Mouse (Mus musculus): ENCODE data around the gene Qrfp.

Qrfp gene

DNA sequence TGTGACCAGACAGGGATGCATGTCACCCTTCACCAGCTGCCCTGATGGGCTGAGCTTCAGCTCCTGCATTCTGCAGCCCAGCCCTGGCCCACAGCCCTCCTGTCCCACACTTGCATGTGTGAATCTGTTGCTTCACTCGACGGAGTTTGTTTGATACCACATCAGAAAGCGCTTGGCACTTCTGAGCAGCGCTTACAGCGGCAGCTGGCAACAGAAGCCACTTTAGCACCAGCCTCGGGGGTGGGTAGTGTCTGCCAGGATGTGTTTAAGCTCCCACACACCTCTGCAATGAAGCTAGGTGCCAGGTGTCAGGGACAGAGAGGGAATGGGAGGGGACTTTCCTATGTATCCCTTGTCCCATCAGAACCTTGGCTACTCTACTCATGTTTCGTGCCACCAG is 4.3 kb upstream of the Qrfp start:
- DNase-seq (ENCODE audit: low spot score): no peak

DNA sequence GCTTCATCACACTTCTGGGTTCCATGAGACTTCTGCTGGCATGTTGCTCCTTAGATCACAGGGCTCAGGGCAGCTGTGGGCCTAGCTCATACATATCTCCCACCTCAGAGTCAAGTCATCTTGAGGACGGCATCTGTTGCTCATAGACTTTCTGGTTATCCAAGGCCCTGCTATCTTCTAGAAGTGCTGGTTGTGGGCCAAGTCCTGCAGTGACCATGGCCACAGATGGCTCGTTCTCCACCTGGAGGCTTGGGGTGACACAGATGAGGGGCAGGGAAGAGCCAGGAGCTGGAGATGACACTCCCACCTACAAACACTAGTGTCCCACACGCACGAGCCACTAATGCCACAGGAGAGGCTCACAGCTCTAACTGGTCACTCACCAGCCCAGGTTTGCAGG is 3.3 kb upstream of the Qrfp start:
- DNase-seq (ENCODE audit: low spot score): no peak

DNA sequence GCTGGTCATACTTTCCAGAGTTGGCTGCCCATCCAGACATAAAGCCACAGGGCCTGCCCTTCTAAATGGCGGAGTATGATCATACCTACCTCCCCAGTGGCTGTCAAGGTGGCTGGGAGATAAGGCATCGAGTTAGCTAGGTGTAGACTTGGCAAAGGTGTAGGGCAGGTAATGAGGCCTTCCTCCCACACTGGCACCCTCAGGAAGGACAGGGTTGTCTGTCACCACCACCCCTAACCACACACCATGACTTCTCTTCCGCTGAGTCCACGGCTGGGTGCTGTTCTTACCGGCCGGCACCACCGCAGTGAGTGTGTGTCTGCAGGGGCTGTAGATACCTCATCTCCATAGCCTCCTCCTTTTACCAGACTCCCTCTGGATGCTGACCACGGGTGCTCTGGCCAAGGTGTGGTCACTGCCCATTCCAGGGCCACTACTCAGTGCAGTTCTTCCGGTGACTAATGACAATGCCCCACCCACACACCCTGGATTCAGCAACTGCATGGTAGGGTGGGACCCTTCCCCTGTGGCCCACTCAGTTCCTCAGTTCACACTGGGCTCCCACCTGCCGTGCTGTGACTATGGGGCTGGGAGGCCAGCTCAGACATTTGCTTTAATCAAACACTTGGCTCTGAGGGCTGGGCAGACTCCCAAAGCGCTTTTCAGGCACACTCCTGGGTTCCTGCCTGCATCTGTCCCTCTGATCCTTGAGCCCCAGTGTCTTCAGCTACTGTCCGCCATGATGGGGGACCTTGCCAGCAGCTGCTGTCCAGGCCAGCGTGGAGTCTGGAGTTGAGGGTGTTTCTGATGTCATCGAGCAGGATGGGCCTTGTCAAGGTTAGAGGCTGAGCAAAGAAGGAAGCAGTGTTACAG is 942 bp upstream of the Qrfp start:
- DNase-seq (ENCODE audit: low spot score): no peak

DNA sequence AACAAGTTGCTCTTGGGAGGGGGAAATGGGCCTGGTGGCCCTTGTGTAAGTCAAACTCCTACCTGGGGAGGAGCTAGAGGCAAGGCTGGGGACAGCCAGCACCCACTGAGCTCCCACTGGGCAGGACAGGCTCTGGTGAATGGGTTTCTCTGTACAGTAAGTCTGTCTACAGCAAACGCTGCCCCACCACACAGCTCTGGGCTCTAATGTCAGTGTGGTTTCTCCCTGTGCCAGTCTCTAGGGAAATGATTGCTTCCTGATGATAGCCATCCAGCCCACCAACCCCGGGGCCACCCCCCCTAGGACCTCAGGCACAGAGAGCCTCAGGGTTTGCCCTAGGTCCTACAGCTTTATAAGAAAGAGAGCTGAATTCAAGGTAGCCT is 1.0 kb downstream of the Qrfp start:
- DNase-seq (ENCODE audit: low spot score): no peak

DNA sequence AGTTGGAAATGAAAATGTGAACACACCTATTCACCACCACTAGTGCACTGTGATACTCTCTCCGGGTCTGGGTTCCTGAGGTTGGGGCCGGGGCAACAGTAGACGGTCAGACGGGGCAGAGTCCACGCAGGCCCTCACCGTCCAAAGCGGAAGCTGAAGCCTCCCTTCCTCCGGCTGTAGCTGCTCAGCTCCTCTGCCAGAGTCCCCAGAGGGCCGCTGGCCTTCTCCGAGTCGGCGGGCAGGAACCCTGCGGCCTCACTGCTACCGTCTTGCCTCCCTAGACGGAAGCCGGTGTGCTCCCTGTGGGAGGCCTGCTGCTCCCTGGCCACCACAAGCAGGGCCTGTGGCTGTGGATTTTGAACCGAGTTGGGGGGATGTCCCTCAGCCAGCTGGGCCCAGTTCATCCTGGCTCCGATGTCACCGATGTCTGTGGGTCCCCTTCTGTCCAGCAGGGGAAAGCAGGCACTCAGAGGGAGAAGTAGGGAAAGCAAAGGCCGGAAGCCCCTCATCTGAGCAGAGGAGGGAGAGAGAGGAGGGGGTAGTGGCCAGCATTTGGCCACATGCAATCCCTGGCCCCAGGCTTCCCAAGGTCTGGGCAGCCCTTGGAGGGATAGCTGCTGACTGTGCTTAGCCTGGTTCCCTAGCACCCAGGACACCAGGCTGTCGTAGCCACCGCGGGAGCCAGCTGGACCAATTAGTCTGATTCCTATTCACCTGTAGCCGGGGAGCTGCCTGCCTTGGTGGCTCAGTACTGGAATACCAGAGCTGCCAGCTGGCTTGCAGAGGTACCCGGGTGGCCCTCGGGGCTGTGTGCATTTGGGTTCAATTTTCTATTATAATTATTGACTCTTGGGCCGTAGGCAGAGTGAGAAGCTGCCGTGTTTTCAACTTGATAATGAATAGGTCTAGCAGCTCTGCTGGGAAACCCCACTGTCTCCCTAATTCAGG is 1.7 kb downstream of the Qrfp start:
- no peak for DNase-seq (ENCODE audit: low spot score)

DNA sequence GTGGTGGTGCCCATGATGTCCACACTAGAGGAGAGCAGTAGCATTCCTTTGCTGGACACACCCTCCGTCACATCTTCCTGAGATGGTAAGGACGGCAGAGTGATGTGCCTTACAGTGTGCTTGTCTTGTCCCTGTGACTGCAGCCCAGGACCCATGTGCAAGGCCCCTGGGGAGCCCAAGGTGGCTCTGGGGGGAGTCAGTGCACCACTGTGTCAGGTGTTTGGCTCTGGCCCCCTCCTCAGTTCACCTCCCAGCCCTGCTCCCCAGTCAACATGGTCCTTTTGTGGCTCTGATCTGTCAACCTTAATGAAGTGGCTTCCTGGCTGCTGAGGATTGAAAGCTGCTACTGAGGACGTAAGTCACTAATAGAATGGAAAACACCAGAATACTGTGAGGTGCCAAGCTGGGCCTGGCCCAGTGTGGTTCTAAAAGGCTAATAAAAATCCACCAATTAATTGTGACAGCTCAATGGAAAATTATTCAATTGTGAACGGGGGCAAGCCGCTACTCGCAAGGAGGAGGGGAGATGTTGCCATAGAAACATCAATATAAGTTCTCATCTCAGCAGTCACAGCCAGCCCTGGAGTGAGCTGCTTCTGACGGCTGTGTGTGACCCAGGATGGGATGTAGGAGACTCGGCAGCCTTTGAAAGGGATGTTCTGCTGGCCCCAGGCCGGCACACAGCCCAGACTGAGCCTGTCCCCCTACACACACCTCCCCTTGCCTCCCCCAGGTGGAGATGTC is 3.6 kb downstream of the Qrfp start:
- no peak for DNase-seq (ENCODE audit: low spot score)

DNA sequence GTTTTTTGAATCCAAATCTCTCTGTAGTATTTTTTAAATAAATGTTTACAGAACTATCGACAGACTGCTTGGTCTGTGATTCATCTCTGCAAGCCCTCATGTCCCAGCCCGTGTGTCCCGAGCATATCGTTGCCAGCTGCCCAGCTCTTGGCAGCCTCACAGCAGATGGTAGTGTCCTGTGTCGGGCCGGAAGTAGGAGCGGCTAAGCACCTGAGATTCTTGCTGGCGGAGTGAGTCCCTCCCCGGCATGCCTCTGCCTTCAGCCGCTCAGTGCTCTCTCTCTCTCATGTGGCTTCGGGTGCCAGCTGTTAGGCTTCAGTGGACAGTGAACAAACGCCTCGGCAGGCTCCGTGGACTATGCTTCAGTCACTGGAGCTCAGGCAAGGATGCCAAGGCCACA is 6.9 kb downstream of the Qrfp start:
- no peak for DNase-seq (ENCODE audit: low spot score)

DNA sequence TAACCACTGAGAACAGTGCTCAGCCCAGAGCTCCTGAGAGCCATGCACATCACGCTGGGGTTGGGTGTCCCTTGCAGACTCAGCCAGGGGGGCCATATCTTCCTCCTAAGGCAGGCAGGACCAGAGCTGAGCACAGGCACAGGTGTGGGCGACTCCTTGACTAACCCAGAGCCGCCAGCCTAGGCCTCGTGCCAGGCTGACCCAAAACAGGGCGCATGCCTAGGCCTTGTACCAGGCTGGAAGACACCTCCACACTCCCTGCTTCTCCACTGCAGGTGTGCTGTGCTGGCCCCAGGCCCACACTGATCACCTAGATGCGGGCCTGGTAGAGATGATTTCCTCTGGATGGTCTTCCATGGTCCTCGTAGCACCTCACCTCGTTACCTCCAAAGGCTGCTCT is 7.6 kb downstream of the Qrfp start:
- DNase-seq (ENCODE audit: low spot score): no peak

DNA sequence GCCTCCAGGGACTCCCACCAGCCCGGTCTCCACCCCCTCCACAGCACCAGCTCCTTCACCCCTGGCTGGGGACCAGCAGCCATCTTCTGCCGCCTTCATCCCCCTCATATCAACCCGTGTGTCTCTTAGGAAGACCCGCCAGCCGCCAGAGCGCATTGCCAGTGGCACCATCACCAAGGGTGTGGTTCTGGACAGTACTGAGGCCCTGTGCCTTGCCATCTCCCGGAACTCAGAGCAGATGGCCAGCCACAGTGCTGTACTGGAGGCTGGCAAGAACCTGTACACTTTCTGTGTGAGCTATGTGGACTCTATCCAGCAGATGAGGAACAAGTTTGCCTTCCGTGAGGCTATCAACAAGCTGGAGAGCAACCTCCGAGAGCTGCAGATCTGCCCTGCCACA is 9.0 kb downstream of the Qrfp start:
- no peak for DNase-seq (ENCODE audit: low spot score)

DNA sequence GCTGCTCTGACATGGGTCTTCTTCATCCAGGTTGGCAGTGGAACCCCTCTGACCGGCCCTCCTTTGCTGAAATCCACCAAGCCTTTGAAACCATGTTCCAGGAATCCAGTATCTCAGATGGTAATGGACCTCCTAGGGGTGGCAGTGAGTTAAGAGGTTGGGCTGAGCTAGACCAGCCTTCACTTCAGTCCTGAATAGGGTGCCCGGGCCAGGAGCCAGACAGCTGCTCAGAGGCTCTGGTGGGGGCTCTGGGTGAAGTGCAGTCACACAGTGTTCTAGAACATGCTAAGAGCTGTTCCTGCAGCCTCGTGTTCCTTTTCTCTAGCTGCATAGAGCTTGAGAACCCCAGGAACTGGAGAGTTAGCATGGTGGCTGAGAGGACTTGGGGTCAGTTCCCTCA is 13.4 kb downstream of the Qrfp start:
- DNase-seq (ENCODE audit: low spot score): no peak

DNA sequence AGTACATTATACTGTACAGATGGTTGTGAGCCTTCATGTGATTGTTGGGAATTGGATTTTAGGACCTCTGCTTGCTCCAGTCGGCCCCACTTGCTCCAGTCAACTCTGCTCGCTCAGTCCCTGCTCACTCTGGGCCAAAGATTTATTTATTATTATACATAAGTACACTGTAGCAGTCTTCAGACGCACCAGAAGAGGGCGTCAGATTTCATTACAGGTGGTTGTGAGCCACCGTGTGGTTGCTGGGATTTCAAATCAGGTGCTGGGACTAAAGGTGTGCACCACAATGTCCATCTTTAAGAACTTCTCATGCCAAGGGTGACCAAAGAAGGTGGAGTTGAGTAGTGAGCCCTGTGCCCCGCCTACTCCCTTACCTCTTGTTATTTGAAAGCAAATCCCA is 17.8 kb downstream of the Qrfp start:
- no peak for DNase-seq (ENCODE audit: low spot score)

DNA sequence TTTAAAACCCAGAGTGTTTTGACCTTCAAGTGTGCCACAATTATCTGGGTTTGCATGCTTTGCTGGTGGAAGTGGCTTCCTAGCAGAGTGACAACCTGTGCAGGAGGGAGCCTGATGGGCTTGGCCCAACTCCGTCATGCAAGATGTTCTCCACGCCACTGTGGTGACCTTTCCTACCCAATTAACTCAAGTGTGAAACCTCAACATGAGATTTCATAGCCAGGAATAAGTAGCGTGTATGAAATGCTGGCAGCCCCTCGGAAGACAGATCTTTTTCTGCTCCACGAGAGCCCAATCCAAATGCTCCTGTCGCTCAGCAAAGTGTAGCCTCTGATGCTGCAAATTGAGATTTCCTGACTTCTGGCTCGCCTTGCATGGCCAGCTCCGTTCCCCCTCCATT is 19.1 kb downstream of the Qrfp start:
- DNase-seq (ENCODE audit: low spot score): no peak

DNA sequence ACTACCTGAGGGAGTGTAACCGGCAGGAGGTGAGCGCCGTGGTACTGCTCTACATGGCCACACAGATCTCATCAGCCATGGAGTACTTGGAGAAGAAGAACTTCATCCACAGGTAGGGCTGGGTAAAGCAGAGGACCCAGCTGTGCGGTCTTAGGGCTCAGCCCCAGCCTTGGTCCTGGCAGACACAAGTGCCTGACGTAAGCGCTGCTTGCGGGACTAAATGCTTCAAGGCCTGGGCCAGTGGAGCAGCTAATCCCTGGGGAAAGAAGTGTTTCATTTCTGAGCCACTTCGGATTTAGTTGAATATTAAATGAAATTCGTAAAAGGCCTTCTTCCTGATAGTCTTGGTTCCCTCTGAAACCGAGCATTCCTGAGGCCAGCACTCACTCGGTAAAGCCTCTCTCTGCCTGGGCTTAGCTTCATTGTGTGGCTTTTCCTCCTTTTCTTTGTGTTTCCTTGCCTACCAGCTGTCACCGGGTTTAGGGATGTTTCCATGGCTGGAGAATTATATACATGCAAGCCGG is 19.6 kb downstream of the Qrfp start:
- no peak for DNase-seq (ENCODE audit: low spot score)

DNA sequence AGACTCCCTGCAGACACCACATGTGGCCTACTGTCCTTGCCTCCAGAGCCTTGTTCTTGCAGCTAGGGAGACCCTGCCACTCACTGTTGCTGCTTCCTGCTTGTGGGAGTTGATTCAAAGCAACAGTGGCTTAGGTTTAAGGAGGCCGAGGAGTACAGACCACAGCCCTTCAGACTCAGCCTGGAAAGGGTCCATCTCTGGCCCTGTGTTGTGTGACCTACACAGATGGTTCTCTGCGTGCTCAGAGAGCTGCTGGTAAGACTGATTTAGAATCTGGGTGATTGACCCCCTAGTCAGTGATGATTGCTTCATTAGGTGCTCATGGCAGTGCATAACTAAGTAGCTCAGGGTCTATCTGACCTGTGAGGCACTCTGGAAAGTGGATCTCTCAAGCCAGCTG is 21.2 kb downstream of the Qrfp start:
- DNase-seq (ENCODE audit: low spot score): no peak

DNA sequence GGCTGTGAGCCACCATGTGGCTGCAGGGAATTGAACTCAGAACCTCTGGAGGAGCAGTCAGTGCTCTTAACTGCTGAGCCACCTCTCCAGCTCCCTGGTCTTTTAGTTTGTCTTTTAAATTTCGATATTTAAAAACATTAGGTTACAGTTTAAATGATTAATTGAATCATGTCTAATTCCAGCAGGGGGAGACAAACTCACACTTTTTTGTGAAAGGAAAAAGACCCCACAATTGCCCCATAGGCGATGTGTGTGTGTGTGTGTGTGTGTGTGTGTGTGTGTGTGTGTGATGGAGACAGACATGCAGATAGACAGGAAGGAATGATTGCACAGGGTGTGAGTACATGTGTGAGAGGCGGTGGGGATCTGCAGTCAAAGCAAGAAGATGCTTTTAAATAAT is 22.2 kb downstream of the Qrfp start:
- no peak for DNase-seq (ENCODE audit: low spot score)

DNA sequence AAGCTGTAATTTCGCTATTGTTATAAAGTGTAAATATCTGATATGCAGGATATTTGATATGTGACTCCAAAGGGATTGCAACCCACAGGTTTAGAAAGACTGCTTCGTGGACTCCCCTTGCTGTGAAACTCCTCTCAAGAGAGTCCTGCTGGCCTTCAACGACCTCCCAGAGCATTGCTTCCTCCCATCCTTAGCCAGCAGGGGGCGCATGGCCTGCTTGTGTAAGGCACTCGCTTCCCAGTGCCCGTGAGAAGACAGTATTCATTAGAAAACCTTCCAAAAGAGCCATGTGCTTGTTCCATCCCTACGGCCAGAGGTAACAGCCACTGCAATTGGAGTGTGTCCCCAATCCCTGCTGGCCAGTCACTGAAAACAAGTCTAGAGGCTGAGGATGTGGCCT is 23.4 kb downstream of the Qrfp start:
- DNase-seq (ENCODE audit: low spot score): peak; percentile 56

DNA sequence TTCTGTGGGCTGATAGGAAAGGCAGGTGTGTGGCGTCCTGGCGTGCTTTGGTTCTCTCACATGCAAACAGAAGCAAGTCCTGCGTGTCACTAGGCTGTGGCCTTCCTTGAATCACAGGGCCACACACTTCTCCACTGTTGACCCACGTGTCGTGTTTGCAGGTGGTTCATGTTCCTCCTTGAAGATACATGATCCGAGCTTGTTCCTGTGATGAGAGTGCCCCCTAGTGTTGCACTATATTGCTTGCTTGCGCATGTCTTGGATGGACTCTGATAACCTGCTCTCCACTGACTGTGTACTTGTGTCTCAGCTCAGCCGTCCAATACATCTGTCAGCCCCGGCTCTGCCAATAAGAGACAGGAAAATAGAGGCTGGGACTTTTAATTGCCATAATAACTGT is 25.3 kb downstream of the Qrfp start:
- peak; percentile 53 for DNase-seq (ENCODE audit: low spot score)

DNA sequence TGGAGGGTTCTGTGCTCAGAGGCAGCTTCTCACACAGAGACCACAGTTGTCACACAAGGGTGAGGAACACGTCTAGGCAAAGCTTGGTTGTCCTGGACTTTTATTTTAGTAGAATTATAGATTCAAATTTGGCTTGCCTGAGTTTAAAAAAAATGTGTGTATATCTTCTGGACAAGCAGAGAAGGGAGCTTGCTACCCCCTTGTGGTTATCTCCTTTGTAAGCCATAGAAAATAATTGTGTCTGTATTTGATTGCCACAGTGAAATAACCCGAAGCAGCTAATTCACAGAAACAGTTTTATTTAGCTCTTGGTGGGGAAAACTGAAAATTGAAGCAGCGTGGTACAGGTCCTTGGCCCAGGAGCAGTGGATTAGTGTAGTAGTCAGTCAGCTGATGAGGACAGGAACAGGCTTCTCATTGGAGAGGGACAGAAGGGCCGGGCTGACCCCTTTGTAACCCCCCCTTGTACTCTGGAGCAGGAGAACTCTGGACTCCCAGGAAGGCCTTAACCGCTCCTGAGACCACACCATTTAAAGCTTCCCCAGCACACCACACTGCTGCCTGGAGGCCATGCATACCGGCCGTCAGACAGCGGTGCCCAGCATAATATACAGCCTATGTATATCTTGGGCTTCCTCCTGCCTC is 27.3 kb downstream of the Qrfp start:
- DNase-seq (ENCODE audit: low spot score): no peak

DNA sequence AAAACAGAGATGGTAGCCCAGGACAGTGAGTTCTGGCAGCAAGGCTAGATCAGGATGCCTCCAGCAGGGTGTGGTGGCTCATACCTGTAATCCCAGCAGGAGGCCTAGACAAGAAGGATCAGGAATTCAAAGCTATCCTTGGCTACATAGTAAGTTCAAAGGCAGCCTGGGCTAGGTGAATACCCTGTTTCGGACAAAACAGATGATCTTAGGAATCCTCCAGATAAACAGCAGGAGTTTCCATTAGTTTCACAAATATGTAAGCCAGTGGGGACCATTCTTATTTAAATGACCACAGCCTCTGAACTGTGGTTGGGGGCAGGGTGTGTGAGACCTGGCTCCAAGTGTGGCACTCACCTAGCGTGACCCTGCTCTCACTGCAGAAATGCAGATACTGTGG is 31.1 kb downstream of the Qrfp start:
- DNase-seq (ENCODE audit: low spot score): no peak

DNA sequence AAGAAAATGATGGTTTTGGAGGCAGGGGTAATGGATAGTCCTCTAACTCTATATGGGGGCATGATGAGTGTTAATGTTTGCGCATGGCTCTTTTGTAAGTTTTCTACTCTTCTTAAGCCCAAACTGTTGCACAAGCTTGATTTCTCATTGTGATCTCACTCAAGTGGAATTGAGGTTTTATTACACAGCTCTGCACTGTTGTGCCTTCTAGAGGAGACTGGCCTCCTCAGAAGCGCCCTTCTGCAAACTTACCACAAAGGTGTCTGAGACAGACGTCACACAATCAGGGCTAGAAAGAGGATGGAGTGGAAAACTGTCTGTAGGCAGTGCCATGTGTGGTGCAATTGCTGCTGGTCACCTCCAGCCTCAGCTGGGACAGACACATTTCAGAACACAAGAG is 33.9 kb downstream of the Qrfp start:
- DNase-seq (ENCODE audit: low spot score): no peak

DNA sequence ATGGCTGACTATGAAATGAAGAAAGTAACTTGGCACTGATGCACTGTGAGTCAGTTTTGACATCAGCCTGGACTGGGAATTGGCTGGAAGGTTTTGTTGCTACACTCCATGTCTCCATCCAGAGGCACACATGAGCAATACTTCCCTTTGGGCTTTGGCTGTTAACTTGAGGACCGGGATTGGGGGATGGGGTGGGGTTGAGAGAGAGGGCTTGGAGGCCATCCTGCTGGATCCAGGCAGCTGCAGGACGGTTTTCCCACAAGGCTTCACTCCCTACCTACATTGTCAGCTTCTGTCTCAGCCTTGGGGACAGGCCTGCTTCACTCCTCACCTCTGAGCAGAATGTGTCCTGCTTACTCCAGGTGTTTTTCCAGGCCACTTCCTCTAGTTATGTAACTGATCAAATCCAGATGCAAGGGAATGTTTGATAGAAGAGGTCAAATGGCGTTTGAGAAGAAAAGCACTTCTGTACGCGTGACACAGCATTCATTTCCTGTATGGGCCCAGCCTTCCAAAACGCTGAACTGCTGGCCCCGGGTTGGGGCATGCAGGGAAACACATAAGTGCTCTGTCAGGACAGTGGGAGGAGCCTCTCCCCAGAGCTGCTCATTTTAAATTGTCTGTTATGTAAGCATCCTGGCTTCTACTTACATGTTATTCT is 39.5 kb downstream of the Qrfp start:
- DNase-seq (ENCODE audit: low spot score): no peak

All from spleen, adult 12 weeks (tissue).